Mouse (Mus musculus) lung, postnatal 0 days (tissue): ENCODE measurements around the gene Phex.

Source experiments
- CTCF ChIP-seq: IDR thresholded peaks from 2 replicates; pipeline ENCODE4 v1.5.1; 2016; ENCODE audit warnings: antibody characterized with exemption, mild to moderate bottlenecking
- EP300 ChIP-seq: IDR thresholded peaks from 2 replicates; pipeline ENCODE4 v1.6.1; 2016; ENCODE audit warnings: antibody characterized with exemption, mild to moderate bottlenecking, control low read depth

DNA sequence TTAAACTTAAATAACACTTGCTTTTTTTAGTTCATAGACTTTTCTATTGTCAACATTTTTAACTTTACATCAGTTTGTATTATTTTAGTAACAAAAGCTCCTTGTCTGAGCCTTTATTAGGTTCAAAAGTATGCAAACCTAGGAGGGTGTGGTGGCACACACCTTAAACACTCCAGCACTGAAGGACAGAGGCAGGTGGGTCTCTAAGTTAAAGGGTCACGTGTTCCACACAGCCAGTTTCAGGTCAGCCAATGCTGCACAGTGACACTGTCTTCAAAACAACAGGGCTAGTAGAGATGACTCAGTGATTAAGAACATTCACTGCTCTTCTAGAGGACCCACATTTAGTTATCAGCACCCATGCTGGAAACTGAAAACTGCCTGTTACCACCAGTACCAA, 33.9 kb upstream of the Phex start:
- TF ChIP-seq EP300 (no peak), CTCF (no peak)
